Comparison of ENCODE assay signal across 9 mouse cellular contexts in the genomic region with DNA sequence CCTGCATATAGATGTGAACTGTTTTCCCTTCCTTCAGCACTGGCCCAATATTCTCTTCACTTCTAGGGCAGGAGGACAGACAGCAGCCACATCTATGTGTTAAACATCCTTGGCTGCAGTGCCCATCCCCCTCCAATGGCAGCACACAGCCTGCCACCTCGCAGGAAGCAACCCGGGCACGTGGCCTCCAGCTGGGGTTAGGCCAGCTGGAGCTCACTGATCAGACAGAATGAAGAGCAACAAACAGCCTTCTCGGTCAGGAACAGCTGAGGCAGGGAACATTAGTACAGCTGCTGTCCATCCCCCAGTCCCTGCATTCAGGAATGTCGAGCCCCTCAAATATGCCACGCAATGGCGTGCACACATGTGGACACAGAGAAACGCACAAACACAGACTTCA.
DNase-seq lines count a peak whose midpoint lies in the region; ATAC-seq lines count a peak whose summit lies in the region.
"Had no signal": no experiment of that assay in that cellular context is flagged by ENCODE, and none has a peak within 500 bp of the region (broad histone marks: within the 10 kb centered on the region; RNA-seq: fewer than 3 reads in every experiment).

No protein-coding gene starts in this region.

- no peaks in the 10 kb centered on the region for H3K36me3 ChIP-seq in heart, embryonic 15.5 days
- H3K36me3 ChIP-seq in stomach, embryonic 14.5 days (ENCODE audit: control insufficient read depth, insufficient read depth, low read length): no peaks in the 10 kb centered on the region

- WGBS in heart, embryonic 15.5 days: 38% methylated on average over 8 of the region's 8 CpGs
- 30% methylated on average over 8 of the region's 8 CpGs for WGBS in stomach, embryonic 14.5 days

- H3K9me3 ChIP-seq in heart, embryonic 15.5 days (replicated peaks): no peaks in the 10 kb centered on the region
- no peaks in the 10 kb centered on the region; the same call in 1 of the 2 replicates for H3K9me3 ChIP-seq in stomach, embryonic 14.5 days (ENCODE audit: control insufficient read depth, low read depth, low read length)

- H3K4me3 ChIP-seq in brown adipose tissue, adult 24 weeks (ENCODE audit: insufficient read depth, low read depth, low read length): no peak overlapping the region
- no peak overlapping the region for H3K4me3 ChIP-seq in heart, embryonic 15.5 days
- no peak overlapping the region for H3K4me3 ChIP-seq in stomach, embryonic 14.5 days (ENCODE audit: low read depth, low read length)
- H3K4me3 ChIP-seq: left cerebral cortex, adult 2 months had no signal

- no peak overlapping the region for H3K9ac ChIP-seq in heart, embryonic 15.5 days
- no peak overlapping the region for H3K9ac ChIP-seq in stomach, embryonic 14.5 days (replicated peaks; ENCODE audit: low read depth, low read length)

- H3K27ac ChIP-seq in brown adipose tissue, adult 24 weeks (replicated peaks; ENCODE audit: low read depth, low read length): peak overlapping the region; percentile 75; the same call in 1 of the 2 replicates
- H3K27ac ChIP-seq in heart, embryonic 15.5 days: 0 out of 2 replicates have a peak overlapping the region, but pooled peaks have one; percentile 22
- no peak overlapping the region for H3K27ac ChIP-seq in stomach, embryonic 14.5 days (ENCODE audit: low read length)
- H3K27ac ChIP-seq: left cerebral cortex, adult 2 months had no signal

- ATAC-seq in heart, embryonic 15.5 days (replicated peaks; ENCODE audit: insufficient number of reproducible peaks, insufficient read depth, low FRiP score, low read depth): 0 out of 2 replicates have a peak, but pooled peaks have one; percentile 29
- peak; percentile 38; the same call in 1 of the 2 replicates for ATAC-seq in stomach, embryonic 14.5 days (ENCODE audit: insufficient number of reproducible peaks, insufficient read depth, low FRiP score, low read depth)

- H3K4me2 ChIP-seq in heart, embryonic 15.5 days: no peak overlapping the region
- H3K4me2 ChIP-seq in stomach, embryonic 14.5 days (replicated peaks; ENCODE audit: low read depth, low read length): no peak overlapping the region

- H3K4me1 ChIP-seq in brown adipose tissue, adult 24 weeks (ENCODE audit: control insufficient read depth, insufficient read depth, insufficient read length, low read length): peaks cover 30% of the 10 kb centered on the region
- H3K4me1 ChIP-seq in heart, embryonic 15.5 days (replicated peaks): peaks cover 56% of the 10 kb centered on the region
- H3K4me1 ChIP-seq in stomach, embryonic 14.5 days (ENCODE audit: control insufficient read depth, insufficient read depth, low read length): peaks cover 7% of the 10 kb centered on the region; the same call in 1 of the 2 replicates

- peak; percentile 37 for DNase-seq in adrenal gland, adult 2 months
- DNase-seq in adrenal gland, adult 18-20 months (ENCODE audit: low spot score in 2 of 2): no peak
- peak; percentile 29 to 57 for DNase-seq in layer of hippocampus, adult 18-20 months (ENCODE audit: low spot score in 2 of 2)
- DNase-seq in lung, postnatal 25 days (ENCODE audit: low spot score): peak; percentile 59
- DNase-seq in spleen, postnatal 4 days (ENCODE audit: low spot score in 2 of 2): no peak

- no peaks in the 10 kb centered on the region for H3K27me3 ChIP-seq in heart, embryonic 15.5 days
- no peaks in the 10 kb centered on the region for H3K27me3 ChIP-seq in stomach, embryonic 14.5 days (ENCODE audit: control insufficient read depth, insufficient read depth, low read length)

Comparison
In these comparisons a context has a peak if more than half of its experiments do, and no peak if none do; other contexts are left out.
1. DNase-seq: peak in adrenal gland, adult 2 months (single experiment), layer of hippocampus, adult 18-20 months (2 of 2) and lung, postnatal 25 days (single experiment); none in adrenal gland, adult 18-20 months (0 of 2) and spleen, postnatal 4 days (0 of 2).